Mouse (Mus musculus): ENCODE measurements around the gene Clec2e. TPM values are rescaled to one million over a fixed set of nuclear protein-coding genes. Genes with fewer than 3 reads are reported as not detected.

Clec2e gene
- total and polyA plus RNA-seq, 3 experiments, result not detected

- Histone ChIP-seq H3K9me3 (replicated peaks; ENCODE audit: low read length) (no peaks in the 10 kb centered on the region), H3K4me3 (replicated peaks in 1 of 3; ENCODE audit: low read depth in 2 of 3, low read length in 2 of 3, poor library complexity in 1 of 3) (no peak overlapping the region), H3K4me1 (ENCODE audit: control insufficient read depth in 1 of 2, insufficient read depth in 2 of 2) (peaks cover 3 to 10% of the 10 kb centered on the region in 2 experiments; a peak in 2 of 4 replicates), H3K27me3 (replicated peaks) (no peaks in the 10 kb centered on the region), H3K9ac (ENCODE audit: insufficient read depth, low read depth) (no peak overlapping the region), H3K27ac (ENCODE audit: insufficient read depth, low read depth) (no peak overlapping the region), H3K79me2 (replicated peaks; ENCODE audit: control insufficient read depth, extremely low read depth, insufficient read depth, poor library complexity, severe bottlenecking) (no peaks in the 10 kb centered on the region), H3K36me3 (replicated peaks in 1 of 2; ENCODE audit: control insufficient read depth in 1 of 2, insufficient read depth in 1 of 2, low read length in 1 of 2) (no peaks in the 10 kb centered on the region), H3K4me2 (ENCODE audit: insufficient read depth, low read depth, poor library complexity, severe bottlenecking) (no peak overlapping the region)
- DNase-seq (ENCODE audit: extremely low read depth), result no peak
- in situ Hi-C loops (cut with MboI; ENCODE audit: low pct_ligation_motif_present, low pct_unique_long_range_greater_than_20kb, low sequenced_read_pairs) (no loop called here), dilution Hi-C loops (cut with MboI; ENCODE audit: extremely low pct_ligation_motif_present, extremely low pct_unique_long_range_greater_than_20kb, low sequenced_read_pairs) (no loop called here)
- no peak for TF ChIP-seq POLR2AphosphoS2 (IDR thresholded peaks at IDR 0.05; ENCODE audit: low read depth, low read length)
- no peak for TF ChIP-seq CTCF (conservative IDR thresholded peaks at IDR 0.05 in 1 of 2, IDR thresholded peaks at IDR 0.05 in 1 of 2; ENCODE audit: low read depth in 2 of 2, low read length in 2 of 2)
- TF ChIP-seq ZKSCAN1 (IDR thresholded peaks at IDR 0.05; ENCODE audit: borderline replicate concordance, low read depth, low read length), result no peak
- no peak for TF ChIP-seq MAX (IDR thresholded peaks at IDR 0.05; ENCODE audit: low read length)
- TF ChIP-seq UBTF (IDR thresholded peaks at IDR 0.05; ENCODE audit: low read depth, low read length), result no peak
- TF ChIP-seq ZC3H11A (IDR thresholded peaks at IDR 0.05; ENCODE audit: low read depth, low read length), result no peak
- no peak for TF ChIP-seq NRF1 (IDR thresholded peaks at IDR 0.05; ENCODE audit: low read depth, low read length)
- TF ChIP-seq IRF4 (IDR thresholded peaks at IDR 0.05; ENCODE audit: low read depth, low read length), result no peak
- TF ChIP-seq ETS1 (conservative IDR thresholded peaks at IDR 0.05; ENCODE audit: low read depth, low read length), result no peak
- no peak for TF ChIP-seq TCF12 (IDR thresholded peaks at IDR 0.05; ENCODE audit: low read depth, low read length)
- no peak for TF ChIP-seq SMC3 (IDR thresholded peaks at IDR 0.05; ENCODE audit: low read depth, low read length)
- TF ChIP-seq MAZ (IDR thresholded peaks at IDR 0.05; ENCODE audit: low read depth, low read length), result no peak
- no peak for TF ChIP-seq CHD1 (IDR thresholded peaks at IDR 0.05; ENCODE audit: low read depth, low read length)
- no peak for TF ChIP-seq GABPA (IDR thresholded peaks at IDR 0.05; ENCODE audit: insufficient replicate concordance, low read depth, low read length)
- no peak for TF ChIP-seq PAX5 (IDR thresholded peaks at IDR 0.05; ENCODE audit: low read length)
- no peak for TF ChIP-seq HCFC1 (IDR thresholded peaks at IDR 0.05; ENCODE audit: low read depth, low read length)
- TF ChIP-seq BHLHE40 (IDR thresholded peaks at IDR 0.05; ENCODE audit: low read depth, low read length), result no peak
- no peak for TF ChIP-seq MAFK (IDR thresholded peaks at IDR 0.05; ENCODE audit: insufficient replicate concordance, low read length)
These were observed 891 bp upstream of the Clec2e start for GRCm38 (mm10) chr6:129101604-129102003.

GRCm38 (mm10) chr6:129097929-129098328 lies 2.8 kb downstream of the Clec2e start:
- in situ Hi-C loops (cut with MboI; ENCODE audit: low pct_ligation_motif_present, low pct_unique_long_range_greater_than_20kb, low sequenced_read_pairs), result no loop called here
- no peaks in the 10 kb centered on the region for H3K79me2 ChIP-seq (replicated peaks; ENCODE audit: control insufficient read depth, extremely low read depth, insufficient read depth, poor library complexity, severe bottlenecking)
- no peaks in the 10 kb centered on the region for H3K27me3 ChIP-seq (replicated peaks)
- H3K4me2 ChIP-seq (ENCODE audit: insufficient read depth, low read depth, poor library complexity, severe bottlenecking), result no peak overlapping the region
- H3K4me3 ChIP-seq (replicated peaks in 1 of 3; ENCODE audit: low read depth in 2 of 3, low read length in 2 of 3, poor library complexity in 1 of 3), result no peak overlapping the region
- dilution Hi-C loops (cut with MboI; ENCODE audit: extremely low pct_ligation_motif_present, extremely low pct_unique_long_range_greater_than_20kb, low sequenced_read_pairs), result no loop called here
- H3K27ac ChIP-seq (ENCODE audit: insufficient read depth, low read depth), result no peak overlapping the region
- DNase-seq (ENCODE audit: extremely low read depth), result peak; percentile 5
- H3K9me3 ChIP-seq (replicated peaks; ENCODE audit: low read length), result no peaks in the 10 kb centered on the region
- H3K9ac ChIP-seq (ENCODE audit: insufficient read depth, low read depth), result no peak overlapping the region
- TF ChIP-seq HCFC1 (IDR thresholded peaks at IDR 0.05; ENCODE audit: low read depth, low read length), result no peak
- peak; percentile 60; the same call in 1 of the 2 replicates for TF ChIP-seq EP300 (IDR thresholded peaks at IDR 0.05; ENCODE audit: low read length)
- no peak for TF ChIP-seq MAFK (IDR thresholded peaks at IDR 0.05; ENCODE audit: insufficient replicate concordance, low read length)
- TF ChIP-seq TCF12 (IDR thresholded peaks at IDR 0.05; ENCODE audit: low read depth, low read length), result no peak
- peak; percentile 23; the same call in 1 of the 2 replicates for TF ChIP-seq IRF4 (IDR thresholded peaks at IDR 0.05; ENCODE audit: low read depth, low read length)
- TF ChIP-seq CHD1 (IDR thresholded peaks at IDR 0.05; ENCODE audit: low read depth, low read length), result no peak
- no peak for TF ChIP-seq MYC (IDR thresholded peaks at IDR 0.05; ENCODE audit: low read depth, low read length)
- TF ChIP-seq ZNF384 (IDR thresholded peaks at IDR 0.05; ENCODE audit: low read depth, low read length), result no peak
- TF ChIP-seq ELF1 (IDR thresholded peaks at IDR 0.05; ENCODE audit: low read depth, low read length), result no peak
- no peak for TF ChIP-seq ZC3H11A (IDR thresholded peaks at IDR 0.05; ENCODE audit: low read depth, low read length)
- no peak for TF ChIP-seq USF2 (conservative IDR thresholded peaks at IDR 0.05; ENCODE audit: low read depth, low read length)
- no peak for TF ChIP-seq JUND (conservative IDR thresholded peaks at IDR 0.05; ENCODE audit: low read depth, low read length)
- no peak for TF ChIP-seq KAT2A (IDR thresholded peaks at IDR 0.05; ENCODE audit: insufficient replicate concordance, low read length)
- no peak for TF ChIP-seq USF1 (IDR thresholded peaks at IDR 0.05; ENCODE audit: low read depth, low read length)
- H3K36me3 ChIP-seq (replicated peaks in 1 of 2; ENCODE audit: control insufficient read depth in 1 of 2, insufficient read depth in 1 of 2, low read length in 1 of 2), result no peaks in the 10 kb centered on the region
- H3K4me1 ChIP-seq (ENCODE audit: control insufficient read depth in 1 of 2, insufficient read depth in 2 of 2), result peaks cover 3 to 10% of the 10 kb centered on the region in 2 experiments; a peak in 2 of 4 replicates
